Mouse (Mus musculus): Measurements from ENCODE around the gene Akr1b3.

DNA sequence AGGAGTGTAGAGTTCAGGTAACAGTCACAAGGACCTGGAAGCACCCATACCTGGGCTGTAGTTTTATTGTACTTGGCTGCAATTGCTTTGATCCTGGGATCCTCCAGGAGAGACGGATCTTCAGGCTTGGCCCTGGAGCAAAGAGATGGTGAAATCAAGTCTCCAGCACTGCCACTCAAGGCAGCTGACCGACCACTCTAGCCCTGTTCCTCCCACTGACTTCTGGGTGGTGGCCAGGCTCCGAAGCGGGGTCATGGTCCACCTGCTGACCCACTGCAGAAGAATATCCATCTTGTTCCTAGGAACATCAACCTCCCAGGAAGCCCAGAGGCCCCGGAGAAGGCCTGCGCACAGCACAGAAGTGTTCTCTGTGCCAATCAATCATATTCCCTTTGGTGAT, 7.8 kb downstream of the Akr1b3 start:
- TF ChIP-seq CTCF (IDR thresholded peaks at IDR 0.05; ENCODE audit: low read depth) = no peak
- no peak for TF ChIP-seq EP300 (IDR thresholded peaks at IDR 0.05; ENCODE audit: low read depth)
